Mouse (Mus musculus) adrenal gland, adult 8-10 months (tissue): ENCODE data around the gene Slc44a4. TPM values are rescaled to one million over a fixed set of nuclear protein-coding genes. Genes with fewer than 3 reads are reported as not detected.

ENCODE experiments used
- DNase-seq: peaks from one replicate; pipeline ENCODE4 v3.0.0; 2022
- total RNA-seq, 4 experiments: library from RNA; stranded (reverse); gene quantifications; 2 replicates each; pipeline ENCODE4 v1.2.4; 2022

The Slc44a4 gene
- 1 to 10 TPM in 2 of 4 experiments, under 1 TPM in 2; 0.73 to 1.8 (median 1.1) TPM for total RNA-seq

- DNase-seq: no peak
Measured at GRCm38 (mm10) chr17:34913930-34914665, at the start of gene Slc44a4. Gene Slc44a4 (plus strand): TSS chr17:34914466.

- no peak for DNase-seq
Measured at GRCm38 (mm10) chr17:34865981-34866380, 48.3 kb upstream of the Slc44a4 start.

- DNase-seq: no peak
Measured at GRCm38 (mm10) chr17:34874321-34874720, 39.9 kb upstream of the Slc44a4 start.

- no peak for DNase-seq
Measured at GRCm38 (mm10) chr17:34879336-34879879, 34.9 kb upstream of the Slc44a4 start, which contains the start of gene Zbtb12. Gene Zbtb12 (plus strand): TSS chr17:34879483.

- DNase-seq: no peak
Measured at GRCm38 (mm10) chr17:34881166-34881565, 33.1 kb upstream of the Slc44a4 start.

GRCm38 (mm10) chr17:34881683-34882310 lies 32.5 kb upstream of the Slc44a4 start, which contains the start of gene Gm20547:
Gene Gm20547 (minus strand): TSS chr17:34882042.
- DNase-seq: no peak

GRCm38 (mm10) chr17:34883332-34883731 lies 30.9 kb upstream of the Slc44a4 start:
- DNase-seq: no peak

- DNase-seq: no peak
Measured at GRCm38 (mm10) chr17:34884704-34885103, 29.6 kb upstream of the Slc44a4 start.

GRCm38 (mm10) chr17:34885615-34886014 lies 28.7 kb upstream of the Slc44a4 start:
- DNase-seq: no peak

- DNase-seq: no peak
Measured at GRCm38 (mm10) chr17:34887942-34888341, 26.3 kb upstream of the Slc44a4 start.

- no peak for DNase-seq
Measured at GRCm38 (mm10) chr17:34890074-34890743, 24.1 kb upstream of the Slc44a4 start.

- DNase-seq: no peak
Measured at GRCm38 (mm10) chr17:34891377-34891776, 22.9 kb upstream of the Slc44a4 start.

GRCm38 (mm10) chr17:34893072-34893824 lies 21.0 kb upstream of the Slc44a4 start:
- no peak for DNase-seq

GRCm38 (mm10) chr17:34894074-34894597 lies 20.1 kb upstream of the Slc44a4 start:
- DNase-seq: peak; percentile 93

GRCm38 (mm10) chr17:34894801-34895530 lies 19.3 kb upstream of the Slc44a4 start:
- DNase-seq: no peak

- DNase-seq: no peak
Measured at GRCm38 (mm10) chr17:34895724-34896123, 18.5 kb upstream of the Slc44a4 start.

- DNase-seq: no peak
Measured at GRCm38 (mm10) chr17:34896366-34896765, 17.9 kb upstream of the Slc44a4 start.

GRCm38 (mm10) chr17:34897373-34898159 lies 16.7 kb upstream of the Slc44a4 start:
- DNase-seq: no peak

- peak; percentile 74 for DNase-seq
Measured at GRCm38 (mm10) chr17:34898160-34898586, 16.1 kb upstream of the Slc44a4 start, which contains the start of the genes C2 and Ehmt2. Gene C2 (minus strand): TSS chr17:34898265. Gene Ehmt2 (plus strand): TSS chr17:34898469.

GRCm38 (mm10) chr17:34898706-34899052 lies 15.6 kb upstream of the Slc44a4 start:
- DNase-seq: no peak
